Mouse (Mus musculus): ENCODE measurements around the gene Tmem30c.

Gene Tmem30c

GRCm38 (mm10) chr16:57292765-57293164, at the start of gene Tmem30c:
TSS of gene Tmem30c (minus strand) at chr16:57292865.
- DNase-seq (ENCODE audit: low spot score in 2 of 2): no peak

GRCm38 (mm10) chr16:57340613-57340898, 47.9 kb upstream of the Tmem30c start:
- no peak for DNase-seq (ENCODE audit: low spot score in 2 of 2)

GRCm38 (mm10) chr16:57339765-57340612, 47.3 kb upstream of the Tmem30c start:
- no peak for DNase-seq (ENCODE audit: low spot score in 2 of 2)

- DNase-seq (ENCODE audit: low spot score in 2 of 2): no peak
Measured at GRCm38 (mm10) chr16:57336770-57337423, 44.2 kb upstream of the Tmem30c start.

DNA sequence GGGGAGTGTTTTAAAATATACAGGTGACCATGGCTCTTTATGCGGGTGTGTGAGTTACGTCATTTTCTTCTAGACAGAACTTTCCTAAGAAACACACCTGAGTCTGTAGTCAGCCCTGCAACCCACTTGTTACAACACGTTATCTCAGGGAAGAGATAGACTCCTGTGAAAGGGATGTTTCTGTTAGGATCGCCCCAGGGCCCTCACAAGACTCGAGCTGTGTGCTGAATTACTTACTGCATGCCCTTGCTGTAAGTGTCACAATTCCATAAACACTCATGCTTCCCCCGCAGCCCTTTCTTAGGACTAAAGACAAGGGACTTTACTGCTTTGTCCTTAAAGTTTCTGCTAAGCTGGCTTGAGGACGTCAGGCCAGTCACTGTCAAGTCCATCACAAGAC, 39.6 kb upstream of the Tmem30c start:
- no peak for DNase-seq (ENCODE audit: low spot score in 2 of 2)

GRCm38 (mm10) chr16:57330111-57330510, 37.4 kb upstream of the Tmem30c start:
- DNase-seq (ENCODE audit: low spot score in 2 of 2): no peak

DNA sequence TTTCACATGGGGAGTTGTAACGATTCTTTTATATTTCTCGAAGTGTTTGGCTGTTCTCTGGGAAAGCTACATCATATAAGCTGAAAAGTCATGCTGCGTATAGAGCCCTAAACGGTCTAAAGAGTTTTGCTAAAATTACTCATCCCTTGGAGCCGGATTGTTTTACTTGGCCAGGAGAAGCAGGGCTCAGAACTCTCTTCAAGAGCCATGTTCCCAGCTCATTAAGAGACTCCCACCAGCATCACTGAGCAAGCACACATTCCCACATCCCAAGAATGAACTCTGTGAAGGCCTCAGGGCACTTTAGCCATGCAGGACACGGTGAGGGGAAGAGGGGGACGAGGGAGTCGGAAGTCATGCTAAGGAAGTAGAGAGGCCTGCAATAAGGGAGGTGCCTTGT, 36.4 kb upstream of the Tmem30c start:
- no peak for DNase-seq (ENCODE audit: low spot score in 2 of 2)

GRCm38 (mm10) chr16:57326996-57327395, 34.3 kb upstream of the Tmem30c start:
- no peak for DNase-seq (ENCODE audit: low spot score in 2 of 2)

GRCm38 (mm10) chr16:57319284-57320124, 26.8 kb upstream of the Tmem30c start:
- no peak for DNase-seq (ENCODE audit: low spot score in 2 of 2)

DNA sequence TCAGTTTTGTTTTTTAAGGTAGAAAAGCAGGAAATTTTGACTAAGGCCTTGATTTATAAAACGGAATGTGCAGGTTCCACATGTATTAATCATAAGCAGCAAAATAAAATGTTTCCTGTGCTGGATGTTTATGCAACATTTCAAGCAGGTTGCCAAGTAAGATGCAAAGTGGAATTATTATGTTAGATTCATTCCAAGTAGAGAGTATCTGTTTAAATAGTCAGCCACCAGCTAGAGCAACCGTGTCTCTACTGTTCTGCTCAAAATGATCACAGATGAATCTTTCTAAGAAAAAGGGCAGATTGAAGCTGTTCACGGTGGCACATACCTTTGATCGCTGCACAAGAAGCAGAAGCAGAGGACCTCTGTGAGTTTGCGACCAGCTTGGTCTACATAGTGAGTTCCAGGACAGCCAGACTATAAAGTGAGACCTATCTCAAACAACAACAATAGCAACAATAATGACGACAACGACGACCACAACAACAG, 26.0 kb upstream of the Tmem30c start:
- no peak for DNase-seq (ENCODE audit: low spot score in 2 of 2)

DNA sequence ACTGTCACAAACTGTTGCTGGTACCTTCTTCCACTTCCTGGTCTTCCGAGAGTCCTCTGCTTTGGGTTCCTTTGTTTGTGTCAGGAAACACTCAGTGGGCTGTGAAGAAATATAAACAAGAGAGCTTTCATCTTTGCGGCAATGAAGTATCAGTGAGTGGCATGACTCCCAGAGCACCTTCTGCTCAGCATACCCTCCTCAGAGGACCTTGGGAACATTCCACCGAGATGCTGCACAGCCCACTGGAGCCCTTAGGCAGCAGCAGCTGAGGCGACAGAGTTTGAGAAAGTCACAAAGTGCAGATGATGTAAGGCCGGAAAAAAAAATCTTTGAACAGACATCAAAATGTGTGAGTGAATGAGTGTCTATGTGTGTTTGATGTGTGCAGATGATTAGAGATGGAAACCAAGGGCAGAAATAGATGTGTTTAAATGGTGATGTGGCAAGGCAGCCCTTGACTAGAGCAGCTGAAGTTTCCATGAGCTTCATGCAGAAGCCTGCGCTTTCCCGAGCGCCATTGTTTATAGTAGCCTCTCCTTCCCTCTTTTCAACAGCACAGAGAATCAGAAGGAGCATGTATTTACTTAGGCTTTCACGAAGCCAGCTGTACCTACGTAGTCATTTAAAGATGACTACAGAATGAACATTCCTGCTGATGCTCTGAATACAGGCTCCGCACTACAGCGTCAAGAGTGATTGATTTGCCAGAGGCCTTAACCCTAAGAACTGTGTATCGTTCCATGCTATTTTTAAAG, 25.4 kb upstream of the Tmem30c start:
- no peak for DNase-seq (ENCODE audit: low spot score in 2 of 2)

DNA sequence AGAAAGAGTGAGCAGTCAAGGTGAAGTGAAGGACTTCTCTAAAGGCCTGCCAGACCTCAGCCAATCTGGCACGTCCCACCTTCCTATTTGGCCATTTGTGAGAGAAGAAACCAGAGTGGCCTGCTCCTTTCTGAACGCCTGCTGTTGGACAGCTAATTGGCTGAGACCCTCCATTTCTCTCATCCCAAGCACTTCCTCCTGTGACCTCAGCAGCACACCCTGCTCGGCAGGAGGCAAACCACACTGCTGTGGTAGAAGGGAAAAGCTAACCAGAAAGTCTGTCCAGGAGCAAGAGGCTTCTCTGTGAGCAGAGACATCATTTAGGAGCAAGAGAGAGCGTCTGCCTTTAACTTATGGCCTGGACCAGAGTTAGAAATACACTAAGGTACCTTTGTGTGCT, 24.5 kb upstream of the Tmem30c start:
- DNase-seq (ENCODE audit: low spot score in 2 of 2): no peak

- DNase-seq (ENCODE audit: low spot score in 2 of 2): no peak
Measured at GRCm38 (mm10) chr16:57315026-57315425, 22.4 kb upstream of the Tmem30c start.

- no peak for DNase-seq (ENCODE audit: low spot score in 2 of 2)
Measured at GRCm38 (mm10) chr16:57314236-57314635, 21.6 kb upstream of the Tmem30c start.

DNA sequence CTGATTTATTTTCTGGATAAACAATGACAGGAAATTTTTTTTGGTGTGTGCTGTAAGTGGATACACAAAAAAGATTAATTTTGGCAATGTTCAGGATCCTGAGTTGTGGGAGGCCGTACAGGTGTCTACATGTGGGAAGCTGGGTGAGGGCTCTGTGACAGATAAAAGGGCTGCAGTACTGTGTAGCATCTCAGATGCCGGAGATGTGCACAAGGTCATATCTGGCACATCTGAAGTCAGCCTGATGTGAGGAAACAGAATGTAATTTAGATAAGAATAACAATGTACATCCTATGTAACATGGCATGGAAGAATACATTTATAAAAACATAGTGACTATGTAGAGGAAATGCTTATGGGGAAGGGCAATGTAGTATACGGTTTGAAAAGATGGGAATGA, 20.8 kb upstream of the Tmem30c start:
- no peak for DNase-seq (ENCODE audit: low spot score in 2 of 2)

DNA sequence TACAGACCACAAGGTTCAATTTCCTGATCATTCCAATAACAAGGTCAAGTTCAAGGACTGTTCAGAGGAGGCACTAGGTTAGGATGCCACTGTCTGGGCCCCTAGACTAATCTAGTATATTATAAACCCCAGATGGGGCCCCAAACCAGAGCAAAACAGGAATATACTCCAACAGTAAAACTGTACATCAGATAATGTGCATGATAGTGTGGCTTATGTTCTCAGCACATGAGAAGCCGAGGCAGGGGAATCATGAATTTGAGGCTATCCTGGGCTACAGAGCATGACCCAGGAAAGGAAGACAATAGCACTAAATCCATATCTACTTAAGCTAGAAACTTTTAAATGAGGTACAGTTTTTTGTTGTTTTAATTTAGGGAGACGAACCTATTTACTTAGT, 19.5 kb upstream of the Tmem30c start:
- no peak for DNase-seq (ENCODE audit: low spot score in 2 of 2)

DNA sequence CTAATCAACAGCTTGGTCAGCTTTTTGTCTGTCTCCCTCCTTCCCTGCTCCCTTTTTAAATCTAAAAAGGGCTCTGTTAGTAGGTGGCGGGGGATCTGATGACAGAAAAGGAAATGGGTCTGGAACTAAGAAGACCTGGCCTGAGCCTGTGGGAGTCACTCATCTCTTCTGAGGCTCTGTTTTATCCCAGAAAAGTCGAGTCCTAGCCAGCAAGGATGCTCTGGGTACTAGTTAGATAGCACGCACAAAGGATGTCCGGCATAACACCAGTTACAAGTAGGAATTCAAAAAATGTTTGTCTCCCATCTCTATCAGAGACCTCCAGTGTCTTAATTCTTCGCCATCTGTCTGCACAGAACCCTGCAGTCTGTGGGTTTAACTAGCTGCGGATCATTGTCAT, 12.8 kb upstream of the Tmem30c start:
- DNase-seq (ENCODE audit: low spot score in 2 of 2): no peak

DNA sequence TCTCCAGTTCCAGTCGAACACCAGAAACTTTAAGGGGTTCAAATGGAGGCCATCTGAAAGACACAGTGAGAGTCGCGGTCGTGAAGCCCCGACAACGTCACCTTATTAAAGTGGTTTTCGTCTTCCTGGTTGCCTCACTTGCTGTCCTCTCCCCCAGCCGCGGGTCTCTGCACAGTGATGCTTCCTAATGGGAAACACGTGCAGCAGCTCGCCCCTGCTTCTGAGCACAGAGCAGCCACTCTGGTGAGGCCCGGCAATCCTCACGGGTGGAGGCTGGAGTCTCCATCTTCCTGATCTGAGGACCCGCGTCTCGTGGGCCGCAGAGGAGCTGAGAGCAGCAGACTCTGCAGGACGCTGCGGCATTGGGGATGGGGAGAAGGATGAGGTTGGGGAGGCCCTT, 11.1 kb upstream of the Tmem30c start:
- DNase-seq (ENCODE audit: low spot score in 2 of 2): no peak

DNA sequence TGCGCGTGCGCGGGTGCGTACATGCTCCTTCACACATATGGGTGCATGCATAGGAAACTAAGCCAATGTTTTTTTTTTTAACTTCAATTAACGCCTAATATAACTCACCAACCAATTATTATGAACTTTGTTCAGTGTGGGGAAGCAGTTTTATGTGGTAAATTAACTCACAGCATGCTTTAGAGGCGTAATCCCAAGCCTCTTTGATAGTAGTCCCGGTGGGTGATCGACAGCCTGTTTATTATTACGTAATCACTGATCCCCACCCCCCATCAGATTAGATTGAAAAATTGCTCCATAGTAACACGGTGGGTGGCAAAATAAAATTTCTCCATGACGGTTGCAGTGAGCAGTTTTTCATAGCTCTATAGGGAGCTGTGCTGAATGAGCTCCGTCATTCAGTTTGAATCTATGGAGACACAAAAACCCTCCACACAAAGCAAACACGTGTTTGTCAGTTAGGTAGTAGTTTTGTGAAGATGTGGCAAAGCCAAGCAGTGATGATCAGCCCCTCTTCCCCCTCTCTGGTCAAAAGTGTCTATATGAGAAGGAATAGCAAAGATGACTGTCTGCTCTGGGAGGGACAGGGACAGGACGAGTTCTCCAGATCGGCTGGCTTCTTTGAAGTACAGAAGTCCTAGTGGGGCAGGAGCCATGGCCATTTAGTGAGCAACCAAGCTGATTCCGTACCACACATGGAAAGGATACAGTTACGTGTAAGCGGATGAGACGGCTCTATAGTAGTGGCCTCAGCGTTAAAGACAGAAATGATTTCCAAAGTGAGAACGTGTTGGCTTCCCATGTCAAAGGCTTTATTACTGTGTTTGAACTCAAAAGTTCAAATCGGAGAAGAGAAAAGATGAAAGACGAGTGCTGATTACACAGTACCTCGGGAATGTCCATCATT, 10.4 kb upstream of the Tmem30c start:
- no peak for DNase-seq (ENCODE audit: low spot score in 2 of 2)

GRCm38 (mm10) chr16:57301512-57302115, 8.9 kb upstream of the Tmem30c start:
- no peak for DNase-seq (ENCODE audit: low spot score in 2 of 2)

All from right cerebral cortex, postnatal 36 days (tissue).